Comparison of ENCODE assay signal across 22 mouse cellular contexts in the genomic region with DNA sequence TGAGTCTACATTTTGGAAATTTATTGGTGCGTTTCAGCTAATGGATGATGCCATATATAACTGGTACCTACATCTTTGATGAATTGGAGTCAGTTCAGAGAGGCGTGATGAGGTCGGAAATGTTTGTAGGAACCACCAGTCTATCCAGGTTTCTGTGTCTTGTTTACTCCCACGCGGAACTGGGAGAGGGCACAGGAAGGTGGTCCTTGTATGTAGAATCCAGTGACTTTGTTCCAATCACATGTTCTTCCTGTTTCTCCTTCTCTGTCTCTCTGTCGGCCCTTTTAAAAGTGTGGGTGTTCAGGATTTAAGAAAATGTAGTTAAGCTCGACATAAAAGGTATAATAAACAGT. TPM values are rescaled to one million over a fixed set of nuclear protein-coding genes. Genes with fewer than 3 reads are reported as not detected.
A peak's percentile ranks its signal among the peaks of the same experiment; 100 is the strongest.
DNase-seq lines count a peak whose midpoint lies in the region; ATAC-seq lines count a peak whose summit lies in the region.
"Had no signal": no experiment of that assay in that cellular context is flagged by ENCODE, and none has a peak within 500 bp of the region (broad histone marks: within the 10 kb centered on the region; RNA-seq: fewer than 3 reads in every experiment).

No protein-coding gene starts in this region.

- ATAC-seq in forebrain, embryonic 11.5 days (replicated peaks; ENCODE audit: low FRiP score): peak; percentile 32; the same call in 1 of the 2 replicates
- ATAC-seq in neural tube, embryonic 11.5 days (ENCODE audit: insufficient read depth, low FRiP score, low TSS enrichment): peak; percentile 51
- ATAC-seq in midbrain, embryonic 14.5 days (ENCODE audit: low FRiP score, low TSS enrichment): no peak
- no peak for ATAC-seq in neural tube, embryonic 15.5 days (ENCODE audit: low FRiP score)
- ATAC-seq in activated CD4-positive, CD25-positive, alpha-beta regulatory T cell, adult 4 months: no peak
- ATAC-seq: intestine, embryonic 15.5 days had no signal

- no peaks in the 10 kb centered on the region for H3K9me3 ChIP-seq in forebrain, embryonic 11.5 days (ENCODE audit: control insufficient read depth, low read length)
- no peaks in the 10 kb centered on the region for H3K9me3 ChIP-seq in forebrain, embryonic 10.5 days
- no peaks in the 10 kb centered on the region for H3K9me3 ChIP-seq in neural tube, embryonic 11.5 days (ENCODE audit: control insufficient read depth, low read length)
- H3K9me3 ChIP-seq in midbrain, embryonic 14.5 days (ENCODE audit: control insufficient read depth, low read length): no peaks in the 10 kb centered on the region
- H3K9me3 ChIP-seq in neural tube, embryonic 15.5 days (replicated peaks): no peaks in the 10 kb centered on the region
- H3K9me3 ChIP-seq: heart, embryonic 13.5 days; intestine, embryonic 15.5 days; limb, embryonic 13.5 days; liver, embryonic 13.5 days; lung, embryonic 15.5 days had no signal

- no peaks in the 10 kb centered on the region for H3K27me3 ChIP-seq in forebrain, embryonic 11.5 days (ENCODE audit: control insufficient read depth, insufficient read depth, low read length)
- H3K27me3 ChIP-seq in forebrain, embryonic 10.5 days (ENCODE audit: poor library complexity, severe bottlenecking): peaks cover 3% of the 10 kb centered on the region; the same call in 1 of the 2 replicates
- no peaks in the 10 kb centered on the region for H3K27me3 ChIP-seq in neural tube, embryonic 11.5 days (ENCODE audit: control insufficient read depth, insufficient read depth, low read length)
- H3K27me3 ChIP-seq in midbrain, embryonic 14.5 days (ENCODE audit: control insufficient read depth, insufficient read depth, low read length): no peaks in the 10 kb centered on the region
- no peaks in the 10 kb centered on the region for H3K27me3 ChIP-seq in neural tube, embryonic 15.5 days (replicated peaks)
- H3K27me3 ChIP-seq: heart, embryonic 13.5 days; intestine, embryonic 15.5 days; limb, embryonic 13.5 days; liver, embryonic 13.5 days; lung, embryonic 15.5 days had no signal

- no peak overlapping the region for H3K27ac ChIP-seq in forebrain, embryonic 11.5 days (ENCODE audit: low read depth, low read length)
- no peak overlapping the region for H3K27ac ChIP-seq in forebrain, embryonic 10.5 days
- H3K27ac ChIP-seq in neural tube, embryonic 11.5 days (ENCODE audit: low read depth, low read length): no peak overlapping the region
- peak overlapping the region; percentile 71 for H3K27ac ChIP-seq in midbrain, embryonic 14.5 days (replicated peaks; ENCODE audit: low read depth, low read length)
- H3K27ac ChIP-seq in neural tube, embryonic 15.5 days (replicated peaks): no peak overlapping the region
- H3K27ac ChIP-seq: heart, embryonic 13.5 days; intestine, embryonic 15.5 days; limb, embryonic 13.5 days; liver, embryonic 13.5 days; lung, embryonic 15.5 days had no signal

- WGBS in forebrain, embryonic 11.5 days: 82% methylated on average over 7 of the region's 7 CpGs
- 85% methylated on average over 7 of the region's 7 CpGs for WGBS in forebrain, embryonic 10.5 days
- 70% methylated on average over 7 of the region's 7 CpGs for WGBS in neural tube, embryonic 11.5 days
- 65% methylated on average over 7 of the region's 7 CpGs for WGBS in midbrain, embryonic 14.5 days
- 30% methylated on average over 7 of the region's 7 CpGs for WGBS in neural tube, embryonic 15.5 days

- H3K4me2 ChIP-seq in forebrain, embryonic 11.5 days (ENCODE audit: low read depth, low read length, severe bottlenecking): no peak overlapping the region
- H3K4me2 ChIP-seq in neural tube, embryonic 11.5 days (ENCODE audit: low read depth): 0 out of 2 replicates have a peak overlapping the region, but pooled peaks have one; percentile 14
- peak overlapping the region; percentile 20 for H3K4me2 ChIP-seq in midbrain, embryonic 14.5 days (ENCODE audit: low read length)
- peak overlapping the region; percentile 38 for H3K4me2 ChIP-seq in neural tube, embryonic 15.5 days
- H3K4me2 ChIP-seq: heart, embryonic 13.5 days; intestine, embryonic 15.5 days; limb, embryonic 13.5 days; liver, embryonic 13.5 days; lung, embryonic 15.5 days had no signal

- no peaks in the 10 kb centered on the region for H3K36me3 ChIP-seq in forebrain, embryonic 11.5 days (ENCODE audit: control insufficient read depth, insufficient read depth, low read length)
- H3K36me3 ChIP-seq in forebrain, embryonic 10.5 days (replicated peaks): peaks cover 7% of the 10 kb centered on the region; the same call in 1 of the 2 replicates
- no peaks in the 10 kb centered on the region for H3K36me3 ChIP-seq in neural tube, embryonic 11.5 days (ENCODE audit: control insufficient read depth, insufficient read depth, low read length)
- no peaks in the 10 kb centered on the region for H3K36me3 ChIP-seq in midbrain, embryonic 14.5 days (ENCODE audit: control insufficient read depth, insufficient read depth, low read length)
- no peaks in the 10 kb centered on the region for H3K36me3 ChIP-seq in neural tube, embryonic 15.5 days
- H3K36me3 ChIP-seq: G1E; intestine, embryonic 15.5 days; limb, embryonic 13.5 days; liver, embryonic 13.5 days; lung, embryonic 15.5 days had no signal

- no peak overlapping the region for H3K4me3 ChIP-seq in forebrain, embryonic 11.5 days (ENCODE audit: low read depth, low read length)
- H3K4me3 ChIP-seq in forebrain, embryonic 10.5 days: no peak overlapping the region
- H3K4me3 ChIP-seq in neural tube, embryonic 11.5 days (ENCODE audit: low read depth, low read length): no peak overlapping the region
- H3K4me3 ChIP-seq in midbrain, embryonic 14.5 days (replicated peaks; ENCODE audit: low read depth, low read length): no peak overlapping the region
- no peak overlapping the region for H3K4me3 ChIP-seq in neural tube, embryonic 15.5 days (replicated peaks)
- H3K4me3 ChIP-seq: heart, embryonic 13.5 days; intestine, embryonic 15.5 days; limb, embryonic 13.5 days; liver, embryonic 13.5 days; lung, embryonic 15.5 days had no signal

- H3K4me1 ChIP-seq in forebrain, embryonic 11.5 days (replicated peaks; ENCODE audit: control insufficient read depth, insufficient read depth, low read length): peaks cover 20% of the 10 kb centered on the region
- peaks cover 72% of the 10 kb centered on the region for H3K4me1 ChIP-seq in forebrain, embryonic 10.5 days
- H3K4me1 ChIP-seq in neural tube, embryonic 11.5 days (ENCODE audit: control insufficient read depth, insufficient read depth, low read length): peaks cover 12% of the 10 kb centered on the region; the same call in 1 of the 2 replicates
- peaks cover 37% of the 10 kb centered on the region for H3K4me1 ChIP-seq in midbrain, embryonic 14.5 days (ENCODE audit: control insufficient read depth, insufficient read depth, low read length)
- peaks cover 55% of the 10 kb centered on the region for H3K4me1 ChIP-seq in neural tube, embryonic 15.5 days
- H3K4me1 ChIP-seq: intestine, embryonic 15.5 days had no signal

- no peak for DNase-seq in forebrain, embryonic 11.5 days (ENCODE audit: low spot score)
- DNase-seq in forebrain, embryonic 10.5 days (ENCODE audit: extremely low spot score, low spot score): no peak
- no peak for DNase-seq in neural tube, embryonic 11.5 days (ENCODE audit: low spot score)
- no peak for DNase-seq in neural tube, embryonic 10.5 days (ENCODE audit: extremely low spot score, low spot score)
- DNase-seq in midbrain, embryonic 14.5 days: no peak
- DNase-seq in lung, postnatal 4 days: no peak
- DNase-seq: adrenal gland, postnatal 25 days; cerebellum, adult 11 months; cerebellum, postnatal 14 days; embryo, embryonic 11 days; heart, postnatal 36 days; kidney, postnatal 36 days; liver, embryonic 13.5 days; right cerebral cortex, postnatal 4 days; thymus, adult 2 months had no signal

- no peak overlapping the region for H3K9ac ChIP-seq in forebrain, embryonic 11.5 days (ENCODE audit: low read length)
- no peak overlapping the region for H3K9ac ChIP-seq in neural tube, embryonic 11.5 days (ENCODE audit: low read length)
- no peak overlapping the region for H3K9ac ChIP-seq in midbrain, embryonic 14.5 days (replicated peaks; ENCODE audit: low read length)
- H3K9ac ChIP-seq in neural tube, embryonic 15.5 days (replicated peaks): no peak overlapping the region
- H3K9ac ChIP-seq: heart, embryonic 13.5 days; intestine, embryonic 15.5 days; limb, embryonic 13.5 days; liver, embryonic 13.5 days; lung, embryonic 15.5 days had no signal

RNA-seq across cellular contexts. Expression of a gene that starts 23.3 kb away (rescaled TPM):
- polyA plus RNA-seq in forebrain, embryonic 11.5 days (2014; fragmentation: Nextera tagmentation; extraction: Ambion mirVana): 102 and 121 TPM in 2 replicates
- polyA plus RNA-seq in forebrain, embryonic 10.5 days (2016; fragmentation: Nextera tagmentation; extraction: Ambion mirVana): 41.6 and 48.8 TPM in 2 replicates
- 83.9 and 94.0 TPM in 2 replicates for polyA plus RNA-seq in neural tube, embryonic 11.5 days (2014; fragmentation: Nextera tagmentation; extraction: Ambion mirVana)
- polyA plus RNA-seq in midbrain, embryonic 14.5 days (2014; fragmentation: Nextera tagmentation; extraction: Ambion mirVana): 124 and 163 TPM in 2 replicates
- 164 and 222 TPM in 2 replicates for polyA plus RNA-seq in neural tube, embryonic 15.5 days (2015; fragmentation: Nextera tagmentation; extraction: Ambion mirVana)
- polyA plus RNA-seq in activated CD4-positive, CD25-positive, alpha-beta regulatory T cell, adult 4 months (2017; shearing (Covaris generic)): not detected
- polyA plus RNA-seq: G1E had no signal

Comparison
In these comparisons a context has a peak if more than half of its experiments do, and no peak if none do; other contexts are left out.
1. ATAC-seq: peak in forebrain, embryonic 11.5 days (single experiment) and neural tube, embryonic 11.5 days (single experiment); none in midbrain, embryonic 14.5 days (single experiment), neural tube, embryonic 15.5 days (single experiment) and activated CD4-positive, CD25-positive, alpha-beta regulatory T cell, adult 4 months (single experiment).
2. RNA of a gene that starts 23.3 kb away (polyA plus RNA-seq): 164 to 222 TPM in neural tube, embryonic 15.5 days, 124 to 163 TPM in midbrain, embryonic 14.5 days, 102 to 121 TPM in forebrain, embryonic 11.5 days, 83.9 to 94.0 TPM in neural tube, embryonic 11.5 days and 41.6 to 48.8 TPM in forebrain, embryonic 10.5 days; not detected in activated CD4-positive, CD25-positive, alpha-beta regulatory T cell, adult 4 months; every median in the first group is over 10 times any median in the second.